Mouse (Mus musculus) CD4-positive naive resting alpha-beta T cell, adult 57 days (primary cell): Measurements from ENCODE around the gene Glt1d1. TPM values are rescaled to one million over a fixed set of nuclear protein-coding genes. Genes with fewer than 3 reads are reported as not detected.

ENCODE experiments used
- total RNA-seq: library from RNA; stranded (reverse); gene quantifications from one replicate; pipeline ENCODE4 v1.2.4, GENCODE M21; 2023

Gene Glt1d1
- total RNA-seq, result not detected

DNA sequence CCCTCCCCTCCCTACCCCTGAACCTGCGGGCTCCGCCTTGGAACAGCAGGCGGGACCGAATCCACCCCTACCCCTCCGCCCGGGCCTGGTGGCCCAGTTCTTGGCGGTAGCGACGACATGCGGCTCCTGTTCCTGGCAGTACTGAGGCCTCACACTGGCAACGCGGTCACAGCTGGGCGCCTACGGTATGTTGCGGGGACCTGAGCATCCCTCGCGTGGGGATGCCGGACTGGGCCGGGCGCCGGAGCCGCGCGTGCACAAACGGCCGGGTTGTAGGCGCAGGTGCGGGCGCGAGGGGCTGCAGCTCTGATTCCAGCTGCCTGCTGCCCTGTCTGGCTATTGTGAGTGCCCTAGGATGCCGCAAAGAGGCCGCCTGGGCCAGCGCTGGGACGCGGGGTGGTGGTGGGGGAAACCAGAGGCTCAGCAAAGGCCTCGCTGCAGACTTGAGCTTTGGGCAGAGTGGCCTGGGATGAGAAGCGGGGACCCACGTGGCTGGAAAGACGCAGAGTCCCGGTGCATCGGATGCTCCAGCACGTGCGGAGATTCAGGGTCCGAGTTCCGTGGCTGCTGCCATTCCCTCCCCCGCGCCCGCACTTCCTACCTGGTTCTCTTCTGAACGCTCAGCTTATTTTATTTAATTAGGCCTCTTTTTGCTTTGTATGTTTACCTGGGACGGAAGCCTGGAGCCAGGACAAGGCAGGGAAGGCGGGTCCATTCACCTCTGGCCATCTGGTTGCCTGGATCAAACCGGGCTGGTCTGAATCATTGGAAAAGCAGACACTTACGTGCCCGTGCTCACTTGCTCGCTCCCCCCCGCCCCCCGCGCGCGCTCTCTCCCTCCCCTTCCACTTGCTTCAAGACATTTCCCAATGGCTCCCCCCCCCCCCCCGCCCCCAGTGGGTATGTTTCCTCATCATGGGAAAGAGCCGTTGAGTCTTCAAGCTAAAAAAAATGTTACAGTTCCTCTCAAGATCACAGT is at the start of gene Glt1d1, which contains the start of gene Slc15a4:
Gene Glt1d1 (plus strand): TSS at position 96 of the 979 bp plus-strand sequence.
Gene Slc15a4 (minus strand): TSS at position 731 of the 979 bp plus-strand sequence.

Other genes starting within 250 kb of the Glt1d1 start
- 51.6 TPM for gene Slc15a4, start 635 bp downstream of the Glt1d1 start, total RNA-seq